Mouse (Mus musculus) right cerebral cortex, adult 18-20 months (tissue): Measurements from ENCODE around the gene Ankrd60.

Experiments used
- DNase-seq: peaks from one replicate; pipeline ENCODE4 v3.0.0; 2022; ENCODE audit warnings: mixed read lengths

Ankrd60 gene

DNA sequence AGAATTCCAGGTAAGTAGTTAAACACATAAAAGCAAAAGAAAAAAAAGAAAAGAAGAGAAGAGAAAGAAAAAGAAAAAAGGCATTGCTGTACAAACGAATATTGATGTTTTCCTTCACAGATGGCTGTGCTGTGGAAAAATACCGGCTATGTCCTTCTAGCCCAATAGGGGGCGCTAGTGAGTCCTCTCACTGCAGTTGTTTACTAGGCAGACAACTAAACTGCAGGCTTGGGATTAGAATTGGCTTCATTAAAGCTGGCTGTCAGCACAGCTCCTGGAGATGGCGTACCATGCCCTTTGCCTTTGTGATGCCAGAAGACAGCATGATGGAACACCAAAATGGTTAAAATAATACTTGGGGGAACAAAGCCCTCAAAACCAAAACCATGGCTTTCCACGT lies 5.3 kb upstream of the Ankrd60 start:
- DNase-seq: no peak

DNA sequence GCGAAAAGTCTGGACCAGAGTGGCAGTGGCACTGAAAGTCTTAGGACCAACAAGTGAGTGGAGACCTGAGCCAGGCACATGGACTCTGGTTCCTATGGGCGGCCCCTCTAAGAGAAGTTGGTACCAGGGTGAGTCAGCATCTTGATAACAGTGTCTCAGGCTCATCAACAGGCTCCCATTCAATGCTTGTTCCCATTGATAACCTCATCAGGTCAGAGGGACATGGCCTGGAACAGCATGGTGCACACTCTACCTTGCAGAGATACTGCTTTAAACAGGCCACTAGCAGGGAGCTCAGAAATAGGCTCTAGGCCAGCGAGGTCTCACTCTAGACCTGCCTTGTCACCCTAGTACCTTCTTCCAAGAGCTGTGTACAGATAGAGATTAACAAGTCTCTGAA lies 4.7 kb upstream of the Ankrd60 start:
- no peak for DNase-seq

DNA sequence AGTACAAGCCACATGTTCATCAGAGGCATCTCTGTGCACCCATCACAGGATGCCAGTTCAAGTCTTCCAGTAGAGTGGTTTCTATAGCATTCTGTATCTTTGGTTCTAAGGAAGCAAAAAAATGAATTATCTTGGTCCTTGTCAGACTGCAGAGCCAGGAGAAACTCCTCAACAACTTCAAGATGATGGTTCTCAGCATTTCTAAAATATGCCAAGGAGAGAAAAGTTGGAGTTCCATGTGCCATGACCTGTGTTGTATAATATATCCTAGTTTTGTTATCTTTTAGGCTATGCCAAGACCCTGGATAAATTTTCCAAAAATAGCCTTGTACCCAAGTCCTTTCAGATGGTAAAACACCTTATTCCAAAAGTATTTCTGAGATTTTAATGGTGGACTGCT lies 2.9 kb upstream of the Ankrd60 start:
- no peak for DNase-seq

DNA sequence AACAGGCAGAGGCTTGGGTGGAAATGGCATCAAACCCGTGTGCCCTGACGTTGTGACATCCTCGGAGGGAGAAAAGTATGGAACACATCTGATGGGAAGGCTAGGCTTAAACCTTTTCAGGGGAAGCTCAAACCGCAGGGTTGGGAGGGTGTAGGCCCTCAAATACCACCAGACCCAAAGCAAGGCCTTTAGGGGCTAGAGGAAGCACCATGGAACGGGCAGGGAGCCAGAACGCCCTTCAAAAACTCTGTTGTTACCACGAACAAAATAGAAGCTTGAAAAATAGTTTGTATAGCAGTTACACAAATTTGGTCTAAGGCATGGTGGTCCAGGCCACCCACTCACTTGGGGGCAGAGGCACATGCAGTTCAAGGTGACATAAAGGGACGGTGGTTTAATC lies 430 bp upstream of the Ankrd60 start:
- no peak for DNase-seq

DNA sequence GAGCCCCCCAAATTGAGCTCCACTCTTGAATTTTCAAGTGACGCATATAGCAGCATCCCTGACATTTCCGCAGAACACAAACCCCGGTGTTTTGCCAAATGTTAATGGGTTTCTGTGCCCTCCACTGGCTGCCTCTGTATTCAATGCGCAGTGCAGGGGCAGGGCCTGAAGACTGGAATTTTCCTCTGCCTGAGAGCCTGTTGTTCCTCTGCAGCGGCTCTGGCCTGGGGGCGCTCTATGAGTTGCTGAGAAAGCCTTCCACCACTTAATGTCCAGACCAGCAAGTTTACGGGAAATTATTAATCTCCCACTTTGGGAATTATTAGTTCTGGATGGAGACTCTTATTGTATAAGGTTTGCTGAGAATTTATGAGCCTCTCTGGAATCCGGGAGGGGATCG lies 14.0 kb downstream of the Ankrd60 start:
- no peak for DNase-seq

DNA sequence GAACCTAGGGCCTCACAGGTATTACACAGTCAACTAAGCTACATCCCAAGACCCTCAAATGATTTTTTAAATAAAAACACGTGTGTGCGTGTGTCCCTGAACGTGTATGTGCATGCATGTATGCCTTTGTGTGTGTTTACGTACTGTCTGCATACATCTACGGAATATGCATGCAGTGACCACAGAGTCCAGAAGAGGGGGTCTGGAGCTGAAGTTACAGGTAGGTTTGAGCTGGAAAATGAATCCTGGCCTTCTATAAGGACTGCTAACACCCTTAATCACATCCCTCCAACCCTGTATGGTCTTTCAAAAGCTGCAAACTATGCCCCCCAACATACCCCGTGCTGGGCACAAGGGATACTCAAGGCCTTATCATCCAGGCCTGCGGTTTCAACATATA lies 14.8 kb downstream of the Ankrd60 start:
- DNase-seq: peak; percentile 25

DNA sequence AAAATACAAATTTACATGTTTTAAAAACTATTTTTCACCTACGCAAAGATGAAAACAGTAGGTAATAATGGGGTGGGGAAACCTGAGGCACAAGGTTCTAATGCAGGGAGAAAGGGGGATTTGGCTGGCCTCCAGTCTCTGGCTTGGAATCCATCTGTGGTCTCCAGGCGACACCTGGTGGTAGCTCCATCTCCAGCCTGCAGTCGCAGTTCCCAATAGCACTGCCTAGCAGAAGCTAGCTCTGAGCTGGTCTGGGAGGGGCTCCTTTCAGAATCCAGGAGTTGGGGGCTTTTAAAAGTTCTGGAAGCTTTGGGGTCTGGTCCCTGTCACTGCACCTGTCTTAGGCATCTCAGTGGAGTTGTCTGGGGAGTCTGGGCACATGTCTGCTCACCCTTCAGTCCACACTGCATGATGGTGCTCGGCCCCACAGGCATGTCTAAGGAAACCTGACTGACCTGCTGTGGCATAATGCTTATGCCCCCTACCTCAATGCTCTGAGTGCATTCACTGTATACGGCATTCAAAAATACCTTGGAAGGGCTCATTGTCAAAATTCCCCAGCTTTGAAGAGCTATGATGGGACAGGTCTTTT lies 16.2 kb downstream of the Ankrd60 start:
- peak; percentile 58 for DNase-seq

DNA sequence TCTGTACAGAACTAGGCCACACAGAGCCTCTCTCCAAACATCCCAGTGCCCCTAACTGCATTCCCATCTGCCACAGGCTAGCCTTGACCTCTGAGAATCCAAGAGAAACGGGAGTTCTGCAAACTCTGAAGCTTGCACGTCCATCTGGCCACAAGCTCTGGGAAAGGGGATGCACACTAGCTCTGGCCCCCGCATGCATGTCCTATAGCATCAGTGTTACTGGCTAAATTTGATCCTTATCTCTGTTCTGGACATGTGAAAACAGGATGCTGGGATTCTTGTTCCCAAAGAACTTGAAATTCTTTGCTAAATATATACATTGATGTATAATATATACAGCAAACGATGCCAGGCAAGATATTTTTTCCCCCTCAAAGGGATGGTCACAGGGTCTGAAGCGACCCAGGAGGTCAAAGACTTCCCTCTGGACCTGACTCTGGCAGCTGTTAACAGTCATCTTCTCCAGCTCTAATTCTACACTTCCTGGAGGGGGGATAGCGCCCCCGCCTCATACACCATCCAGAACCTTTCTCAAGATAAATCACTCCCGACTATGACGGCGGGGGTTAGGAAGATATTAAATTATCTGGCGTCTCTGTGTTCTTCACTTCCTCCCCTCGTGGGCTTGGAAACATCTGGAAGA lies 19.3 kb downstream of the Ankrd60 start:
- DNase-seq: no peak

DNA sequence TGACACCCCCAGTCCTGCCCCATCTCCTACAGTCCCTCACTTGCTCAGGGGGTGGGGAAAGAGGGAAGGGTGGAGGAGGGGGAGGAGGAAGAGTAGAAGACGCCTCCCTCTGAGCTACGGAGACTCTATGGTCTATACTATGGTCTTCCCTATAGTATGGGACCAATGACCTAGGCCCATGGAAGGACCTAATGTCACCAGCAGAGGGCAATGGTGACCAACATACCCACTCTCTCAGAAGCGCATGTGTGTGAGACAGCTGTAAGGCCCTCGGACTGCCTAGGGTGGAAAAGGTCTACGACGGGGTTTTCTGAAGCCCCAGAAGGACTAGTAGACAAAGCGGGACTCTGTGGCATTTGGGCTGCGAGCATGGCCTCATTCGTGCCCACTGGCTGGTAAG lies 24.3 kb downstream of the Ankrd60 start:
- no peak for DNase-seq

DNA sequence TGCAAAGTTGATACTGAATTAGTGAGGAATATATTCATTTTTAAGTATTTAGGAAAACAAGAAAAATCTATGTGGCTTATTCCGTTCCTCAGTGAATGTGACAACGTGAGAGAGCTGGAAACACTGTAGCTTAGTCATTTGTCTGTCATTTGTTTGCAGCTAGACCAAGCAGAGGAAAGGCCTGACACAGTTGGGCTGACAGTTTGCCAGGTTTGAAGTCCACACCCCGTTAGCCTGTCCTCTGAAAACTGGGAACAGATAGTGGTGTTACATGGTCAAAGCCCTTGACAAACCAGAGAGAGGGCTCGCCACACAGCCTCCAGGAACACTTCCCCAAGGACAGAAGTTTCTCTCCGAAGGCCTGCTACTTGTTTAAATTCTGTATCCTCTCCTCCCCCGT lies 27.5 kb downstream of the Ankrd60 start:
- DNase-seq: no peak

DNA sequence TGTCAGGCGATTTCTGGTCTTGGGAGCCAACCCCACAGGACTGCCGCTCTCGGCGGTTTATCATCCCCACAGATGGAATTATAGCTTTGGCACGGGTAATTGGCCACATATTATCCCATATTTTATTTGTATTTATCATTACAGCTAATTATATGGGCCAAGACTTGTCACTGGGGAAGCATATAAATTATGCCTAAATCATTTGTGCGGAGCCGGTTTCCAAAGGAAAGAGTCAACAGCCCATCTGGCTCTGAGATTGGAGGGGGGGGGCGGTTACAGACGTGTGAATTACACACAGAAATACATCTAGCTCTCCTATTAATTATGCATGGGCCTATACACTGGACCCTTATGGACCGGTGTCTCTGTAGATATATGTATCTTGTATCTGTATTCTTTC lies 28.9 kb downstream of the Ankrd60 start:
- DNase-seq: no peak

DNA sequence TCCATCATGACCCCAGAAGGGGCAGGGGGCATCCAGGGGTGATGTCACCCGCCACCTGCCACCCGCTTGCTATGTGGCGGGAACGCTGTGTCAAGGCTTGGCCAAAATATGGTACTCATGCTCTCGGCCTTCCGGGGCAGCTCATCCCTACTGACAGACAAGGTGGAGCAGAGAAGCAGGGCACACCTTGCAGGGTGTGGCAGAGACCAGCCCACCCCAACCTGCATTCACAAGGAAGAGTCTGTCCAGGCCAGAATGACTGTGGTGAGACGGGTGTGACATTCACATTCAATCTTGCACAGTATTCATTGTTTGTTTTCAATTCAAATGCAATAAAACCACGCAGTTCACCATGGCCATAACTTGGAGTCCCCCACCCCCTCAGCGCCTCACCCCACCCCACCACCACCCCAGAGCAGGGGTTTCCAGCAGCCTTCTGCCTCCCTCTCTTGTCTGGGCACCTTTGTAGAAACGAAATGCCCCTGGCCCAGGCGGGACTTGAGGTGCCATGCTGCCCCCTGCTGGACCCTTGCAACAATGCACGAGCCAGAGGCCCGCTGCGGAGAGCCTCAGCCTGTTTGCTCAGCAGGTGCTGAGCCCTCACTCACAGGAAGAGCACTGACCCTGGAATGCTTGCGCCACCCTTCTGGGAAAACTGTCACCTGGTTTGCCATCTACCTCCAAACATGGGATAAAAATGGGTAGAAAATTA lies 32.0 kb downstream of the Ankrd60 start:
- peak; percentile 67 for DNase-seq

DNA sequence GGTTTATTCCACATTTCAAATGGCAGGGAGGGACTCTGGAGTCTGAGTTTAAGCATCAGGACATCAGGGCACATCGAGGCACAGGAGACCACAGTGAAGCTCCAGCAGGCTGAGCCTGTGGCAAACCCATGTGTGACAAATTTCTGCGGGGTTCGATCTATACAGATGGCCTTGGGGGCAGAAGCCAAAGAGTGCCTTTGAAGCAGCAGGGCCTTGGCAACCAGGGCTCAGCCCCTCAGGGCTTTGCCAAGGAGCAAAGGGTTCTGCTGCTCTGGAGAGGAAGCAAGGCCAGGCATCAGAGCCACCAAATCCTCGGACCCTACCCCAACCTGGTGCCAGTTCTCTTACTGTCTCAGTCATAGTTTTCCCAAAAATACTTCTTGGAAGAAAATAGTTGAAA lies 35.4 kb downstream of the Ankrd60 start:
- no peak for DNase-seq

DNA sequence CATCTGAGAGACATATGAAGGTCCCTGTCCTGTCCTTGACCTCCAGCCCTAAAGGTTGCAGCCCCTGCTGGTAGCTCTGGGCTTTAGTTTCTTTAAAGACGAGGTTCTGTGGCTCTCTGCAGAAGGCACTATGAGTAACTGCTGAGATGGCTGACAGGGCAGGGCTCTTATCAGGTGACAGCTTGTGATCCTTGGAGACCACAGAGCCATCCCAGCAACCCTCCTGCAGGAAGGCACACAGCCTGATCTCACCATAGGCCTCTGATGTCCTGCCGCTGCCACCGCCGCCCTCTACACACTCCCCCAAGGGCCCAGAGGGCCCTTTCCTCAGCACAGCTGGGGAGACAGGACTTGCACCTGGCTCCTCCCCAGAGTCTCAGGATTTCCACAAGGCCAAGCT lies 36.4 kb downstream of the Ankrd60 start:
- DNase-seq: no peak

DNA sequence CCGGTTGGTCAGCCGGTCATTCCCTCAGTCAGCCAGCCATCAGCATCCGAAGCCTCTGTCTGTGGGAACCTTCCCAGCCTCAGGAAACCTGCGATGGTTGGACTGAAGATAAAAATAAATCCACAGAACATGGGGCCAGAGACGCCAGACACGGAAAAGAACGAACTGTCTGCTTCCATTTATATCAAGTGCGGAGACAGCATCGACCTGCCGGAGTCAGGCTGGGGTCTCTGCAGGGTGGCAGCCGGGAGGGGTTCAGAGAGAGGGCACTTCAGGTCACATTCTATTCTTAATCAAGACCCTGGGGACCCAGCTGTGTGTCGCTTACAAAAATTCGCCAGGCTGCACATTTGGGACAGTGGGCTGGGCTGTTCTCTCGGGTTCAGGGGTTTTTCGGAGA lies 38.4 kb downstream of the Ankrd60 start:
- no peak for DNase-seq

DNA sequence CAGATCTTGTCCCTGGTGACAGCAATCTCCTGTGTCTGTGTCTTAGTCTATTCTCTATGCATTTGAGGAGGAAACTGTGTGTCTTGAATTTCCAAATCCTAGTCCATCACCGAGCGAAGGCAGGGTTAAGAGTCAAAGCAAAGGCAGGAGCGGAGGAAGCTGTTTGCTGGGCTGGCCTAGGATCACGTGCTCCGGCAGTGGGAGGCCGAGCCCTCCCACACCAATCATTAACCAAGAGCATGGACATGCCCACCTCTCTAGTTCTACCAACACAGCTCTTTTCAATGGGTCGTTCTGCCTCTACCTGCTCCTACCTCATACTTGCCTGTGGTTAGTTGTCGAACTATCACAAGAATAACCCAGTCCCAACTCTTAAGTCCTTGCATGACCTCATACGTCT lies 42.3 kb downstream of the Ankrd60 start:
- DNase-seq: no peak

DNA sequence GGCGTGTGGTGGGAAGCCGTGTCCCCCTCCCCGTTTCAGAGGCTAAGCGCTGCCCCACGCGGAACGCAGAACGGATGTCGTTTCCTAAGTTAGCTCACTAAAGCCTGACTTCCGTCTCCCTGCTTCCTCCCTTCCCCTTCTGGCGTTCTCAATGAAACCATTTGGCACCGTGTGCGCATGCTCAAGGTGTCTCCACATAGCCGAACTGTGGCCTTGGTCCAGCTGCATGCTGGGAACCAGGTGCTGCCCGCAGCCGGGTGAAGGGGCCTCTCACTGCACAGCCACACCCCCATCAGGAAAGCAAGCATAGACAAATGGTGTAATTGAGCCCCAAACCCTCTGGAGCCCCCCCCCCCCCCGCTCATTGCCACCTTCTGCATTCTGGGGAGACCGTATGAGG lies 42.8 kb downstream of the Ankrd60 start:
- DNase-seq: no peak

DNA sequence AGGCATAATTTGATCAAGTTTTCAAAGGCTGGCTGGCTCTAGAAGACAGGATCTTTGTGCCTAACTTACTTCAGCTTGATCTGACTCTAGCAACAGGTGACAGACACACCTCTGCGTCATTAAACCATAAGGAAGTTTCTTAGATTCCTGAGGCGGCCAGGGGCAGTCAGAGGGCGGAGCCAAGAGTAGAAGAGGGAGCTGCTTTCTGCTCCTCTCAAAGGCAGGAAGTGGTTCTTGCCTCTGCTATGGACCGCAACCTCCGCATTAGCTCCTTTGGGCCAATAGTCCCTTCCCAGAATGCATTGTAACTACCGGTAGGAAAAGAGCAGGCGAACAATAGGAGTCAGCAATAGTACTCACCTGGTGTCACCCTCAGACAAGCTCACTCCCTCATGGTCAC lies 43.6 kb downstream of the Ankrd60 start:
- no peak for DNase-seq

DNA sequence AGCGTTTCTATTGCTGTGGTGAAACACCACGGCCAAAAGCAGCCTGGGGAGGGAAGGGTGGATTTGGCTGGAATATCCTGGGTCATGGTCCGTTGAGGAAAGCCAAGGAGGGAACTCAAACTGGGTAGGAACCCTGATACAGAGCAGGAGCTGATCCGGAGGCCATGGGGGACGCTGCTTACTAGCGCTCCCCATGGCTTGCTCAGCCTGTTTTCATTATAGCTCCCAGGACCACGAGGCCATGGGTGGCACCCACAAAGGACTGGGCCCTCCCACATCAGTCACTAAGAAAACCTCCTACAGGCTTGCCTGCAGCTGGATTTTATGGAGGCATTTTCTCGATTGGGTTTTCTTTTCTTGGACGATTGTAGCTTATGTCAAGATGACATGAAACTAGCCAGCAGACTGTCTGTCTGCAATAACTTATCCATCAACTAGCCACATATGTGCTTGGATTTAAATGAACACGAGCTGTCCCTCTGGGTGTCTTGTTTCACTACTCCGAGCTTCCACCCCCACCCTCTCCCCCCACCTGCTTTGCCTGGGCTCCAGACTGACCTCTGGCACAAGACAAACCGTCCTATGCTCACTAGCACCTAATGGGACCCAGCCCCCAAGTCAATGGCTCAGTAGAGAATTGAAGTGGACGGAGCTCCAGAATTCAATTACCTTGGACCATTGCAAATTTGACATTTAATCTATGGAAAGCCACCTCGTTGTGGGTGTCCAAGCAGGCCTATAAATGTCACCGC lies 45.3 kb downstream of the Ankrd60 start:
- DNase-seq: no peak

DNA sequence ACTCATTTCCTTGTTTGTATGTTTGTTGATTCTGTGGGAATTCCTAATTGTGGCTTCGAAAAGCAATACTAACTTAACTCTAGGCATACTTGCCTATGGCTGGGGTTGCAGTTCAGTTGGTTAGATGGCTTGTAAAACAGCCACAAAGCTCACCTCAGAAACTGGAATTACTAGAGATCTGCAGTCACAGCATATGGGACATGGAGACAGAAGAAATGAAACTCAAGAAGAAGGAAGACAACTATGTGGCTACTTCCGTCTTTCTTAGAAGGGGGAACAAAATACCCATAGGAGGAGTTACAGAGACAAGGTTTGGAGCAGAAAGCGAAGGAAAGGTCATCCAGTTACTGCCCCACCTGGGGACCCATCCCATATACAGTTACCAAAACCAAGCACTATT lies 49.7 kb downstream of the Ankrd60 start:
- no peak for DNase-seq

DNA sequence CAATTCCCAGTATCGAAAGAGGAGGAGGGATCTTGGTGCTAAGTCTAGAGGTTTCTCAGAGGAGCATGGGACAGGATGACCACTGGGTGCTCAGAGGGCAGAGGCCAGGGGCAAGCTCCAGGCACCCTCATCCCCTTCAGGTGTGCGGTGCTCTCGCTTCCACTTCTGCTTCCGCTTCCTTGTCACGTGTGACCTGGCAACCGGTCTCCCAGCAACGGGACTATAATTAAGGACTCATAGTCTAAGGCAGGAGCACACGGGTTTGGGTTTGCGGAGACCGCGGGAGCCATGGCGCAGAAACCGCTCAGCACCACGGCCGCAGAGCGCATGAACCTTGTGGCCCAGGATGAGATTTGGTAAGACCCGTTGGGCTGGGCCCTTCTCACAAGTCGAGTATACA lies 55.8 kb downstream of the Ankrd60 start, which contains the start of gene 1700021F07Rik:
TSS of gene 1700021F07Rik (plus strand) at position 211 of the 400 bp plus-strand sequence.
- no peak for DNase-seq
